Mouse (Mus musculus) lung, embryonic 16.5 days (tissue): ENCODE data around the gene Pigk. TPM values are rescaled to one million over a fixed set of nuclear protein-coding genes. Genes with fewer than 3 reads are reported as not detected.
A peak's percentile ranks its signal among the peaks of the same experiment; 100 is the strongest.

Experiments
- ATAC-seq: fragments of 200-750 bp; cut with Nextera tagmentation; 2 replicates; pipeline ENCODE4 v1.8.0; 2017; ENCODE audit warnings: low read depth, mild to moderate bottlenecking, moderate library complexity
- H3K27ac ChIP-seq: fragments of 300-500 bp; sonication (generic); 2 replicates; pipeline ENCODE4 v1.5.1; 2014; ENCODE audit warnings: mild to moderate bottlenecking, control low read depth, low read length
- H3K27me3 ChIP-seq: fragments of 300-500 bp; sonication (generic); 2 replicates; pipeline ENCODE4 v1.6.1; 2014; ENCODE audit warnings: low read depth, low read length, mixed read lengths; ENCODE audit not compliant: control insufficient read depth, insufficient read depth
- H3K36me3 ChIP-seq: fragments of 300-500 bp; sonication (generic); 2 replicates; pipeline ENCODE4 v1.6.1; 2014; ENCODE audit warnings: low read length; ENCODE audit not compliant: control insufficient read depth, insufficient read depth
- H3K4me1 ChIP-seq: fragments of 300-500 bp; sonication (generic); replicated peaks from 2 replicates; pipeline ENCODE4 v1.6.1; 2014; ENCODE audit warnings: low read length, mixed read lengths; ENCODE audit not compliant: control insufficient read depth, insufficient read depth
- H3K4me2 ChIP-seq: fragments of 300-500 bp; sonication (generic); 2 replicates; pipeline ENCODE4 v1.6.1; 2014; ENCODE audit warnings: low read depth, low read length, control low read depth
- H3K4me3 ChIP-seq: fragments of 300-500 bp; sonication (generic); 2 replicates; pipeline ENCODE4 v1.5.1; 2014; ENCODE audit warnings: mild to moderate bottlenecking, low read length, control low read depth
- H3K9ac ChIP-seq: fragments of 300-500 bp; sonication (generic); 2 replicates; pipeline ENCODE4 v1.6.1; 2014; ENCODE audit warnings: low read length, control low read depth
- H3K9me3 ChIP-seq: fragments of 300-500 bp; sonication (generic); 2 replicates; pipeline ENCODE4 v1.6.1; 2016; ENCODE audit warnings: low read length; ENCODE audit not compliant: control insufficient read depth
- WGBS: fragments of 180-500 bp; shearing (Covaris S2); extraction: QIAGEN DNeasy Blood & Tissue Kit; methylation state at CpG from one replicate; pipeline ENCODE4 v1.1.7; 2014; 5-methylcytosine and 5-hydroxymethylcytosine counted together
- polyA plus RNA-seq: library from polyadenylated mRNA; unstranded; fragments of >200 nt; fragmentation: Nextera tagmentation; extraction: Ambion mirVana; gene quantifications from 2 replicates; pipeline ENCODE4 v1.2.1, GENCODE M21; 2015

The Pigk gene
- 34.1 and 50.3 TPM in 2 replicates for polyA plus RNA-seq

DNA sequence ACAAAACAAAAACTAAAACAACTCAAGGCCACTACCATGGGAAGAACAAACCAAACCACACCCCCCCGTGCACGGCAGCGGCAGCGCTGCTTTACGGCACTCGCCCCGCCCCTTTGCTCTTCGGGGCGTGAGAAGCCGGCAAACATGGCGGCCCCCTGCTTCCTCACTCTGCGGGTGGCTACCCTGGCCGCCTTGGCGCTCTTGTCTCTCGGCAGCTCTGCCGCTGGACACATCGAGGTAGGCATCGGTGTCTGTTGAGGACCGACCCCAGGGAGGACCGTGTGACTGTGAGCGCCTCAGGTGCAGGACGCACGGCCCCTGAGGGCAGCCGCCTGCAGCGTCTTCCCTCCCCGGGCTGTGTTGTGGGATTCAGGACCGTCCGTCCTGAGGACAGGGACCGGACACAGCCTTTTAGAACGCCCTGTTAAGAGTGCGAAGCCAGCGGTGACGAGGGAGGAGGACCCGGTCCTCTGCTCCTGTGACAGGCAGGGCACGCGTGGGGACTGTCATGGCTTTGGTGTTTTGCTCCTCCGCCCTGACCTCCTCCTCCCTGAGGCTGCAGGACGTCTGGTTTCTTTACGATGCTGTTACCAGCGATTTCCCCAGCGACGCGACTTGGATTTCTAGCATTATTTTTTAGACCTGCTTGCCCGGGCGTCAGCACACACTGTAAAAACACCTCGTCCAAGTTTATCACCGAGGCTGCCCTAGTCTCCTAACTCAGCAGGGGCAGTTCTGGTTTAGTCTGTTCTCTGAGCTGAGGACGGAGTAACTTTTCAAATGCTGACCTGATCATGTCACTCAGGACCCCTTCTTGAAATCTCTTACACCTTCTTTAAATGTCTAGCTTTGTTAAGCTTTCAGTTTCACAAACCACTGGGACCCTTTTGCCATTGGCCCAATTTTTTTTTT, at the start of gene Pigk:
Gene Pigk (plus strand): TSS at position 110 of the 912 bp plus-strand sequence.
- peak within 1 kb of the TSS; percentile 91 for H3K9ac ChIP-seq
- H3K4me2 ChIP-seq: peak within 1 kb of the TSS; percentile 89
- peak within 1 kb of the TSS; percentile 99 for H3K4me3 ChIP-seq
- ATAC-seq: peak; percentile 94
- no peaks in the 10 kb centered on the region for H3K36me3 ChIP-seq
- no peaks in the 10 kb centered on the region for H3K27me3 ChIP-seq
- peaks cover 7% of the 10 kb centered on the region for H3K4me1 ChIP-seq
- H3K27ac ChIP-seq: peak within 1 kb of the TSS; percentile 36; the same call in 1 of the 2 replicates
- 1% methylated on average over 46 of the region's 48 CpGs for WGBS
- no peaks in the 10 kb centered on the region for H3K9me3 ChIP-seq

DNA sequence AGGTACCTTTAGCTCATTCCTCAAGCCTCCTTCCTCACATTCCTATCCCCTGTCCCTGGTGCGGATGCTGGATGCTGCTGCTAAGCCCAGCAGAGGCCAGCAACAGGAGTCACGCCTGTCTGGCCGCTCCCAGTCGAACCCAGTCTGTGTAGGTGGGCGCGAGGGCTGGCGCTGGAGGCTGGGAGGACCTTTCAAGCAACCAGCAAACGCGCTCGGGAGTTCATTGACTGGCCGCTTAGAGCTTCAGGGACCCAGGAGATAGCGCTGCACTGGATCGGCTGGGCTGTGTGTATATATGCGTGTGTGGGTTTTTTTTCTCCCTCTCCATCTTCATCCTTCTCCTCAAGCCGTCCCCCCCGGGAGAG, 46.9 kb upstream of the Pigk start:
- Histone ChIP-seq H3K36me3 (no peaks in the 10 kb centered on the region), H3K4me1 (peaks cover 5% of the 10 kb centered on the region), H3K4me2 (peak overlapping the region; percentile 95), H3K9me3 (no peaks in the 10 kb centered on the region), H3K4me3 (peak overlapping the region; percentile 52), H3K9ac (no peak overlapping the region; the same call in 1 of the 2 replicates), H3K27ac (no peak overlapping the region), H3K27me3 (peaks cover 24% of the 10 kb centered on the region)
- 2% methylated on average over 16 of the region's 16 CpGs for WGBS
- ATAC-seq: peak; percentile 10; the same call in 1 of the 2 replicates

DNA sequence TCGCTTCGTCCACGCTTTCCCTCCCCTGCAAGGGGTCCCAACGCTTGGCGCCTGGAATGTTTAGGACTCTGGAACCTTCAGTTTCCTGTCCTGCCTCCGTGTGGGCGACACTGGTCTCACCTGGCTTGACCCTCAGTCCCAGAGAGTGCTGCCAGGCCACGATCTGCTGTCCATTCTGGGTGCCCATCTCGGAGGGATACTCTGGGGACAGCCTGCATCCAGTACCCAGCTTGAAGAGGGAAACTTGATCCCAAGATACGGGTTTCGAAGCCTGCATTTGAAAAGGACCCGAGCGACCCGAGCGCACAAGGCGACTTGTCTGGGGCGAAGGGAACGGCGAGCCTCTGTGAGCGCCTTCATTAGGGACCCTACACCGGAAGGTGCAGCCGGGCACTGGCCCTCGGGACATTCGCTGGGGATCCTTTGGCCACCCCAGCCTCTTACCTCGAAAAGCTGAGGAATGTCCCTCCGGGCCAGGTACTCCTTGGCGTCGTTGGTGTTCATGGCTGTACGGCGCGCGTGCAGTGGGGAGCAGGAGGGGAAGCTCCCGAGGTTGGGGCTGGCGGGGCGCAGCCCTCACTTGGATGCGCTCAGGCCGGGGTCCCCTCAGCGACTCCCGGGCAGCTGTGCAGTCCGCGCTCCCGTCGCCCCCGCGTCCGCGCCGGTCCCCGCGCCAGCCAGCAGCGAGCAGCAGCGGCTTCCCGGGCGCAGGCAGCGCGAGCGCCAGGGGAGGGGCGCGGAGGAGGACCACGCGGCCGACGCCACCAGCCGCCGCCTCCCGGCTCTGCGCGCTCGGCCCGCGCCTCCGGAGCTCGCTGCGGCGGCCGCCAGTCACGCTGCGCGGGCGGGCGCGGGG, 46.3 kb upstream of the Pigk start:
- H3K9ac ChIP-seq: peak overlapping the region; percentile 58
- 0% methylated on average over 50 of the region's 82 CpGs for WGBS
- H3K27me3 ChIP-seq: peaks cover 24% of the 10 kb centered on the region
- ATAC-seq: peak; percentile 76
- no peaks in the 10 kb centered on the region for H3K36me3 ChIP-seq
- peak overlapping the region; percentile 52 for H3K4me3 ChIP-seq
- no peak overlapping the region for H3K27ac ChIP-seq
- peaks cover 5% of the 10 kb centered on the region for H3K4me1 ChIP-seq
- H3K4me2 ChIP-seq: peak overlapping the region; percentile 95
- H3K9me3 ChIP-seq: no peaks in the 10 kb centered on the region

DNA sequence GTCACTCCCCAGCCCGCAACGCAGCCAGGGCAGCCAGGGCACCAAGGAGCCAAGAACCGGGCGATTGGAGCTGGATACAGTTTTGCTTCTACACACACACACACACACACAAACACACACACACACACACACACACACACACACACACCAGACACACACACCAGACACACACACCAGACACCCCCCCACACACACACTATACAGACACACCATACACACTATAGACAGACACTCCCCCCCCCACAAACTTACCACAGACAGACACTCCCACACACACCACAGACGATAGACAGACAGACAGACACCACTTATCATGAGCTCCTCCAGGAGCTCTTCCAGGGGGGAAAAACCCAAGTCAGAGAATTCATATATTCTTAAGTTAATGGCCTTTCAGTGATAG, 45.7 kb upstream of the Pigk start, which contains the start of gene Ak5:
Gene Ak5 (minus strand): TSS at position 122 of the 400 bp plus-strand sequence.
- WGBS: 2% methylated on average over 4 of the region's 5 CpGs
- Histone ChIP-seq H3K27ac (no peak within 1 kb of the TSS), H3K27me3 (peaks cover 24% of the 10 kb centered on the region), H3K4me3 (peak within 1 kb of the TSS; percentile 52), H3K4me1 (peaks cover 5% of the 10 kb centered on the region), H3K9ac (peak within 1 kb of the TSS; percentile 58), H3K9me3 (no peaks in the 10 kb centered on the region), H3K4me2 (peak within 1 kb of the TSS; percentile 95), H3K36me3 (no peaks in the 10 kb centered on the region)
- no peak; the same call in 1 of the 2 replicates for ATAC-seq

DNA sequence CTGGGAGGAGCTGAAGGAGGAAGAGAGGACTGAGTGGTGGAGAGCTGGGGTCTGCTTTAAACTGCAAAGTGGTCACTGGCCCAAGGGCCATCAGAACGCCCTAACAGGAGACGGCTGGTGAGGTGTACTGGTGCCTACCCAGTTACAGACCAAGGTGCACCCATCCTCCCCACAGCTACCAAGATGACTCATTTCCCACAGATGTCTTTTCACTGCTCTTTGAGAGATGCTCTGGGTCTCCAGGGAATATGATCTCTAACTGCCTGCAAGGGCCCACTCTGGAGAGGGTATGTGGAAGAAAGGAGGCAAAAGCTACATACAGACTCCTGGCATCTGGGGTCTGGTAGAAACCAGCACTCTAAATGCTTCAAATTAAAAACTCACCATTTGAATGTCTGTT, 45.1 kb upstream of the Pigk start:
- no peaks in the 10 kb centered on the region for H3K36me3 ChIP-seq
- no peak overlapping the region for H3K27ac ChIP-seq
- H3K4me2 ChIP-seq: no peak overlapping the region
- H3K9ac ChIP-seq: no peak overlapping the region
- 82% methylated on average over 2 of the region's 2 CpGs for WGBS
- H3K4me3 ChIP-seq: no peak overlapping the region
- peaks cover 5% of the 10 kb centered on the region for H3K4me1 ChIP-seq
- no peak for ATAC-seq
- peaks cover 24% of the 10 kb centered on the region for H3K27me3 ChIP-seq
- H3K9me3 ChIP-seq: no peaks in the 10 kb centered on the region

DNA sequence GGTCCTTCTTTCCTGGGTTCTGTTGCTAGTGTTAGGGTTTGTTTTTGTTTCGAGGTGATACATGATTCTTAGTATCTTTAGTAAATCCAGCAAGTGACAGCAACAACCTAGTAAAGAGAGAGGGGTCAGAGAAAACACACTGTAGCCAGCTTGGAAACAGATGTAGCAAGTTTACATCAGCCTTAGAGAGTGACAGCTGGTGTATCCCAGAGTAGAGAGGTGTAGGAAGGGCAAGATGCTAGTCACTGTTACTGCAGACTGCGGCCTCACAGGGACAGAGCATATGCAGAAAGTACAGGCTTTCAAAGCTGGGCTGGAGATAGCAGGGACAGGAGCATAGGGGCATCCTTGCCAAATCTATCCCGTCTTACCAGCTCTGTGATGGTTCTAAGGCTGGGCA, 44.1 kb upstream of the Pigk start:
- H3K4me1 ChIP-seq: peaks cover 5% of the 10 kb centered on the region
- H3K4me3 ChIP-seq: no peak overlapping the region
- no peak overlapping the region for H3K4me2 ChIP-seq
- no peak overlapping the region for H3K27ac ChIP-seq
- H3K9me3 ChIP-seq: no peaks in the 10 kb centered on the region
- 42% methylated on average over 3 of the region's 3 CpGs for WGBS
- peaks cover 24% of the 10 kb centered on the region for H3K27me3 ChIP-seq
- no peak overlapping the region for H3K9ac ChIP-seq
- no peaks in the 10 kb centered on the region for H3K36me3 ChIP-seq
- peak; percentile 51 for ATAC-seq

DNA sequence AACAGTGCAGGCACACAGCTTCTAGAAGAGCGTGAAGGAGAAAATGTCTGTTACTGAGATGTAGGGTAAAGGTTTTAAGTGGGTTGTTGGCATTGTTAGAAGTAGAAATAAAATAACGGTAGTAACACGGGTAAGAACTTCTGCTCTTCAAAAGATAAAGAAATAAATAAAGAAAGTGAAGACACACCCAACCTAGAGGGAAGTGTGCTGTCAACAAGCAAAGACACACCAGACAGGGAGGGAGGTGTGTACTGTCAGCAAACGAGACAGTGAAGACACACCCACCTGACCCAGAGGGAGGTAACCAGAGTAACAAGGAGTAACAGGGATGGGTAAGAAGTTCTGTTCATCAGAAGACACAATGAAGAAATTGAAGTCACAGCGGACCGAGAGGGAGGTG, 39.2 kb upstream of the Pigk start:
- H3K4me2 ChIP-seq: no peak overlapping the region
- no peak overlapping the region for H3K4me3 ChIP-seq
- no peak for ATAC-seq
- H3K9ac ChIP-seq: no peak overlapping the region
- H3K27me3 ChIP-seq: no peaks in the 10 kb centered on the region
- no peak overlapping the region for H3K27ac ChIP-seq
- 62% methylated on average over 6 of the region's 6 CpGs for whole genome bisulfite sequencing
- no peaks in the 10 kb centered on the region for H3K9me3 ChIP-seq
- H3K36me3 ChIP-seq: no peaks in the 10 kb centered on the region
- no peaks in the 10 kb centered on the region; the same call in 1 of the 2 replicates for H3K4me1 ChIP-seq

DNA sequence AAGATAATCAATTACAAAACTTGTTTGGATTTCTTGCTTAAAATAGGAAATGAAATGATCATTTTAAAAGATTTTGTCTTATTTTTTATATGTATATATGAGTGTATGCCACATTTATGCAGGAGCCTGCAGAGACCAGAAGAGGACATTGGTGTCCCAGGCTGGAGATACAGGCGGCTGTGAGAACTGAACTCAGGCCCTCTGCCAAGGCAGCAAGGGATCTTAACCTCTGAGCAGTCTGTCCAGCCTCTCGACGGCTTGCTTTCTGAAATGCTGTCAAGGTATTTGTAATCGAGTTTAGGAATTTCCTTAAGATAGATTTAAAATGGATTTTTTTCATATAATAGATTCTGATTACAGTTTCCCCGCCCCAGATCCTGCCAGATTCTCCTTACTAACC, 25.4 kb upstream of the Pigk start:
- H3K4me2 ChIP-seq: no peak overlapping the region
- H3K9ac ChIP-seq: no peak overlapping the region
- no peak overlapping the region for H3K4me3 ChIP-seq
- H3K9me3 ChIP-seq: no peaks in the 10 kb centered on the region
- WGBS: 59% methylated on average over 5 of the region's 5 CpGs
- H3K4me1 ChIP-seq: no peaks in the 10 kb centered on the region
- H3K27ac ChIP-seq: no peak overlapping the region
- no peak for ATAC-seq
- H3K36me3 ChIP-seq: no peaks in the 10 kb centered on the region
- H3K27me3 ChIP-seq: no peaks in the 10 kb centered on the region

DNA sequence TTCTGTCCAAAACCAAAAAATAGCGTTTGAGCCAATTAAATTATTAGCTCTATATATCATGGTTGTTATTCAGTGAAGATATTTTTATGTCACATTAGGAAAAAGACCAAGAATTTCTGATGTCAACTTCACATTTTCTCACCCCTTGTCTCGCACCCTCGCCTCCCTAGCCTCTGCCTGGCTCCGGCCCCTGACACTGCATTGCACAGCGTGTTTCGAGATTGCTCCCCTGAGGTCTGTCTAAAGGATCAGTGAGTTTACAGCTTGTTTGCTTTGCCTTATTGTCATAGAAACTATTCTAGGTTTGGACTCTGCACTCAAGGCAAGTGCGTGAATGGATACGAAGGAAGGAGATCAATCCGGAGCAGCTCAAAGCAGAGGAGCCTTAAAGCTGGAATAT, 24.8 kb upstream of the Pigk start:
- no peak overlapping the region for H3K27ac ChIP-seq
- 65% methylated on average over 9 of the region's 9 CpGs for WGBS
- no peak for ATAC-seq

More for the DNA sequence above, 24.8 kb upstream of the Pigk start:
- H3K9me3 ChIP-seq: no peaks in the 10 kb centered on the region
- no peak overlapping the region for H3K9ac ChIP-seq
- H3K4me2 ChIP-seq: no peak overlapping the region
- no peaks in the 10 kb centered on the region for H3K36me3 ChIP-seq
- H3K4me3 ChIP-seq: no peak overlapping the region
- H3K27me3 ChIP-seq: no peaks in the 10 kb centered on the region
- H3K4me1 ChIP-seq: no peaks in the 10 kb centered on the region
